Mouse (Mus musculus): Measurements from ENCODE around the gene Islr.
"Not testable (repeated sequence)": the region's sequence is repeated elsewhere in the genome, so short reads cannot be mapped to it uniquely, and the experiment has no call there.

The Islr gene

GRCm38 (mm10) chr9:58203516-58204447 is at the start of gene Islr, which contains the start of gene Islr2:
Islr (minus strand) TSS chr9:58204306.
Islr2 (minus strand) TSS chr9:58204319.
- DNase-seq: no peak

DNA sequence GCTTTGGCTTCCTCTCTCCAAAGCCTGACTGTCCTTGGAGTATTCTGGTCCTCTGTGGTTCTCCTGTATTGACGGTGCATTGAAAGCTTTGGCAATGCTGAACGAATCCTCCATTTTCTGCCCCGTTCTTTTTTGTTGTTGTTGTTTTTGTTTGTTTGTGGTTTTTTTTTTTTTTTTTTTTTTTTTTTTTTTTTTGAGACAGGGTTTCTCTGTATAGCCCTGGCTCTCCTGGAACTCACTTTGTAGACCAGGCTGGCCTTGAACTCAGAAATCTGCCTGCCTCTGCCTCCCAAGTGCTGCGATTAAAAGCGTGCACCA is 49.7 kb upstream of the Islr start:
- not testable (repeated sequence) for DNase-seq

DNA sequence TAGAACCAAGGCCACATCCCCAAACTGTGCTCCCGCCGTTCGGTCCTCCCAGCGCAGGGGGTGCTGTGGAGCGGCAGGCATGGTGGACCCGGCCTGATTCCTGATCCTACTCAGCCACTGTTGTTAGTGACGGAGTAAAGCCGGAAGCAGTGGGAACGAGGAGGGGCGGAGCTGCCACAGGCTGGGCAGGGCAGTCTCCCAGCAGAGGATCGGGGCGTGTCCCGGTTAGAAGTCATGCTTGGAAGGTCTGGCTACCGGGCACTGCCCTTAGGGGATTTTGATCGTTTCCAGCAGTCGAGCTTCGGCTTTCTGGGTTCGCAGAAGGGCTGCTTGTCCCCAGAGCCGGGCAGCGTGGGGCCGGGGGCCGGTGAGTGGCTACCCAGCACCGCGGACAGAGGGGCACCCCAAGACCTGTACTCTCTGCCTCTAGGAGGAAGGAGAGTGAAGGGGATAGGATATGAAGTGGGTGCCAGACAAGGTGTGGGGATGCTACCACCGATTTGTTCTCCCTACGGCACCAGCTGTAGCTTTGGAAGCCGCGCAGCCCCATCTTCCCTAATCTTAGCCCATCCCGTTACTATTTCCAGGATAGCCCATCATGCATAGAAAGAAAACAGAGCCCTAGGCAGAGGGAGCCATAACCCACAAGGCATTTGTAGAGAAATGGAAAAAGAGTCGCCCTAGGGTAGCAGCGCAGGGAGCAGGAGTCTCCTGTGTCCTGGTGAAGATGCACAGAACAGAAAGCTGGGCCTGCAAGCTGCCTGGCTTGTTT is 49.1 kb upstream of the Islr start, which contains the start of gene Stoml1:
TSS of gene Stoml1 (plus strand) at position 132 of the 772 bp plus-strand sequence.
- DNase-seq: peak; percentile 92

GRCm38 (mm10) chr9:58250730-58251129 is 46.6 kb upstream of the Islr start:
- DNase-seq: not testable (repeated sequence)

GRCm38 (mm10) chr9:58250322-58250721 is 46.2 kb upstream of the Islr start:
- no peak for DNase-seq

- peak; percentile 59 for DNase-seq
These were observed 45.6 kb upstream of the Islr start, which contains the start of gene Pml for GRCm38 (mm10) chr9:58249592-58250192. Pml (minus strand) TSS chr9:58249786.

GRCm38 (mm10) chr9:58248746-58249413 is 44.8 kb upstream of the Islr start:
- DNase-seq: no peak

DNA sequence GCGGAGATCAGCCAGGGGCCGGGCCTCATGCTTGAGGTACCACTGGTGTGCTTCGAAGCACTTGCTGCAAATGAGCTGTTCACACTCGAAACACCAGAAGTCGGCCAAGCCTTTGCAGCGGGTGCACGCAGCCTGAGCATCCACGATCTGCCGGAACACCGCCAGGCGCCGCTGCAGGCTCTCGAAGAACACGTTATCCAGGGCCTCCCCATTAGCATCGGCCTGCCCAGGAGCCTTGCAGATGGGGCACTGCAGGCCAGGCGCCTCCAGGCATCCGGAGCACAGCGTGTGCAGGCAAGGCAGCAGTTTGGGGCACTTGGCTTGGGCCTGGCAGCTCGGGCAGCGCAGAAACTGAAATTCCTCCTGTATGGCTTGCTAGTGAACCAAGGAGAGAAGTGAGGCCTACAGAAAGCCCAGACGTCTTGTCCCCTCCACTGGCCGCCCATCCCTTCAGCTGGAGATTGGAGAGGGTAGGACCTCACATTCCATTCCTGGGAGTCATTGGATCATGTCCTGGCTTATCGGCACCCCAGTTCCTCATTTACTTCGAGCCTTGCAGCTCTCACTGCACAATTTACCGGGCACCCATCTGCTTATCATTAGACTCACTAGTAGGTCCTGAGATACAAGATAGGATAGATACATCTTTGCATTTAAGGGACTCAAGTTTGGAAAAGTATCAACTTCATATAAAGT is 43.1 kb upstream of the Islr start:
- peak; percentile 77 for DNase-seq

DNA sequence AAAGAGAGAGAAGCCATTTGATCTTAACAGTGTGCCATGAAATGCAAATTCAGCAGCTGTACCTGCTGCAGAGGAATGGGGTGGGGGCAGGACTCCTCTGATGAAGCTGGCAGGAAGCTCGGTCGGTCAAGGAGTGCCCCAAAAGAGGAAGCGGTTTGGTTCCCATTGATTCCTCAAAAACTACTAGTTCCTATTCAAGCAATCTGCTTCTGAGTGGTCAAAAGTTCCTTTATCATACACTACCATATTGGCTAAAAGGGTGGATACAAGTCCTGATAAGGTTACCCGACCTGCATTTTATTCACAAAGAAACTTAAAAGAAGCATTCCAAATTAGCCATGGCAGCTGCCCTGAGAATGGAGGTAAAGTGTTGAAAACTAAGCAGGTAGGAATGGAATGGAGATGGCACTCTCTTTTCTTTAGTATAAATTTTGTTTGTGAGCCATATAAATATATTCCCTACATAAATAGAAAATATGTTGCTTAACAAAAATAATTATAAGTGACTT is 42.0 kb upstream of the Islr start:
- DNase-seq: no peak

DNA sequence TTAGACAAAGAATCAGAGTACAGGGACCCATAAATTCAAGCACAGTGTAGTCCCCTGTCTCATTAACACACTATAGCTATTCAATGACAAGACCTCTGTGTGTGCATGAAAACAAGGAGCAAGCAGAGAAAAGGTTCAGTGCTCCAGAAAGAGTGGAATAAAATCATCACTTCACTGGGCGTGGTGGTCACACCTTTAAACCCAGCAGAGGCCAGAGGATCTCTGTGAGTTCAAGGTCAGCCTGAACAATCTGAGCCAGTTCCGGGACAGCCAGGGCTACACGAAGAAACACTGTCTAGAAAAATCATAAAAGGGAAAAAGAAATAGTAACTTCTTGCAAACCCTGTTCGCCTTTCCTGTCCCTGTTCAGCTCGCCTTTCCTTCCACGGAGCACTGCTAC is 39.6 kb upstream of the Islr start:
- no peak for DNase-seq

GRCm38 (mm10) chr9:58242696-58243095 is 38.6 kb upstream of the Islr start:
- DNase-seq: no peak

- DNase-seq: no peak
These were observed 37.8 kb upstream of the Islr start for GRCm38 (mm10) chr9:58241780-58242485.

GRCm38 (mm10) chr9:58234502-58235015 is 30.5 kb upstream of the Islr start:
- no peak for DNase-seq

DNA sequence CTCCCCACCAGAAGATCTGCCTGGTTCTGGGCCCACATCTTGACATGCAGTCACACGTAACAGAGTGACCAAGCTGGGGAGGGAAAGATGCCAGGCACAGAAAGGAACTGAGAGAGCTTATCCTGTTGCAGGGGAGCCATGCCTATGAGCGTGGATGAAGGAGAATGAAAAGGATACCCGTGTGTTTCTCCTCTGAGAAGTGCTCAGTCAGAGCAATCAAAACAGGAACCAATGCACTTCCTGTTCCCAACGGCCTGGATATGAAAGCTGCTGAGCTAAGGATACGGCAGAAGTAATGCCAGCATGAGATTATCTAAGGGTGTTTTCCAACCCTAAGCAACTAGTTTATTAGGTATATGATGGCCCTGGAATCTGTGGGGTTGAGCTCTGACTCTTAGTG is 28.3 kb upstream of the Islr start:
- no peak for DNase-seq

- no peak for DNase-seq
These were observed 27.6 kb upstream of the Islr start for GRCm38 (mm10) chr9:58231746-58232145.

DNA sequence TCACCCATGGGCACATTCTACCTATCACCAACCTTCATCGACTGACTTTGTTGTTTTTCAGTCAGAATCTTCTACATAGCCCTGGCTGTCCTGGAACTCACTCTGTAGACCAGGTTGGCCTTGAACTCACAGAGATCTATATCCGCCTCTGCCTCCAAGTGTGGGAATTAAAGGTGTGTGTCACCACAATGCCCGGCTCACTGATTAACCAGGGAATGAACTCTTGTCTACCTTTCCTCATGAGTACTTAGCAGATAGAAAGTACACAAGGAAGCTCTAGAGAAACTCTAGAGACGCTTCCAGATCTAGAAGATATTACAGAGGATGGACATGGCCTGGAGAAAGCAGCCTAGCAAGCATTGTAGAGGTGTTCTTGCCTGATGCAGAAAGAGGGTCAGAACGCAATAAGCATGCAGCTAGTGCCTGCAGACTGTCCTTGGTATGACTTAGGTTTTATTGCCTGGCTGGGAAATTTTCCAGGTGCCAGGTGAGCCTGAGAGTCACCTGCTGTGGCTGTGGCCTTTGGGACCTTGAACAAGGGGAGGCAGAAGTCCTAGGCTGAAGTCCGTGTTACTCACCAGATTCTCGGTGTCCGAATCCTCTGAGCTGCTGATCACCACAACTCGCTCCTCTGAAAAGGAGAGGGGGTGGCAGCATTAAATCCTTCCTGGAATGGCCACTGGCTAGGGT is 24.8 kb upstream of the Islr start:
- no peak for DNase-seq

GRCm38 (mm10) chr9:58225915-58226913 is 22.1 kb upstream of the Islr start:
- no peak for DNase-seq

DNA sequence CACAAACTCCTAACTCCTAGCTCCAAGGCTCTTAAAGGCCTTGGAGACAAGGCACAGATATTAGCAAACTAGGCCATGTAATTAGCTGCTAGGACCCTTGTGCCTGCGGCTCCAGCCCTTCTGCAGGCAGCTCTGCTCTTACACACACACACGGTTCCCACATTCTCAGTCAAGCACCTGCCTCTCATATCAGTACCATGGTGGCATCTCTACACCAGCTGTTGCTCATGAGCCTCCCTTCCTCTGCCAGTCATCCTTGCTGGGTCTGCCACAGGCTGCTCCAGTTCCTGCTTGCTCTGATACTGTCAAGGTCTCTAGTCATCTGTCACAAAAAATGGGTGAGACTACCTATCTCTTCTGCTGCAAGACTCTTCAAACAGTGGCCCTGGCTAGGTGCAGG is 20.2 kb upstream of the Islr start:
- no peak for DNase-seq

All from cerebellum, adult 9-10 months (tissue).